Mouse (Mus musculus) WW6 (cell line): ENCODE measurements around the gene Atp5h.
"Not testable (repeated sequence)": the region's sequence is repeated elsewhere in the genome, so short reads cannot be mapped to it uniquely, and the experiment has no call there.

ENCODE experiments used
- DNase-seq: peaks from one replicate; pipeline ENCODE4 v3.0.0-alpha.2; 2013; ENCODE audit warnings: low read depth, low spot score

The Atp5h gene

GRCm38 (mm10) chr11:115419531-115420237 lies at the start of gene Atp5h, which contains the start of gene Kctd2:
Atp5h (minus strand) TSS chr11:115419962.
Kctd2 (plus strand) TSS chr11:115420128.
- DNase-seq: peak; percentile 96

DNA sequence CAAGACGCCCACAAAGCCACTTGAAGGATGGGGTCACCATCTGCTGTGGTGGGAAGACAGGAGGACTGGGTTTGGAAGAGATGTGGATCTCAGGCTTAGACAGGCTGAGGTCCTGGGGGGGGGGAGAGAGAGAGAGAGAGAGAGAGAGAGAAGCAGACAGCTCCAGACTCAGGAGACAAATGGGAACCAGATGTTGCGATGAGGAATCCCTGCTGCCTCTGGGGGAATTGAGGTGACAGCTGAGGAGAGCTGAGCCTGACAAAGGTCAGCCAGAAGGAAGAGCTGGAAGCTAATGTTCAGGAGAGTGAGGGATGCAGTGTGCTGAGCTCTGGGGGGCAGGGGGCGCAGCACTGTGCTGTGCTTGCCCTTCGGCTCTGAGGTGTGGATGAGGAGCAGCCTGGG lies 47.5 kb upstream of the Atp5h start:
- no peak for DNase-seq

DNA sequence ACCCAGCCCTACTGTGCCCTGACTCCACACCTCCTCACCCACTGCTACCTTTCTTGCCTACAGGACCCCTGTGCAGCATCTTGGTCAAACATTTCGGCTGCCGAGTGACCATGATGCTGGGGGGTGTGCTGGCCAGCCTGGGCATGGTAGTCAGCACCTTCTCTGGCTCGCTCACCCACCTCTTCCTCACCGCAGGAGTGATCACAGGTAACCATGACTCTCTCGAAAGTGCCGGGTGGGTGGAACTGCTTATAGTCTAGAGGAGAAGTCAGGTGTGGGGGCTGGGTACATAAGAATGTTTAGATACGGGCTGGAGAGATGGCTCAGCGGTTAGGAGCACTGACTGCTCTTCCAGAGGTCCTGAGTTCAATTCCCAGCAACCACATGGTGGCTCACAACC lies 45.1 kb upstream of the Atp5h start:
- DNase-seq: no peak

- DNase-seq: no peak
Measured at GRCm38 (mm10) chr11:115463397-115463796, 43.6 kb upstream of the Atp5h start.

GRCm38 (mm10) chr11:115462243-115462891 lies 42.6 kb upstream of the Atp5h start, which contains the start of gene Slc16a5:
Slc16a5 (plus strand) TSS chr11:115462474.
- DNase-seq: no peak

- no peak for DNase-seq
Measured at GRCm38 (mm10) chr11:115461846-115462242, 42.1 kb upstream of the Atp5h start.

GRCm38 (mm10) chr11:115460976-115461375 lies 41.2 kb upstream of the Atp5h start:
- DNase-seq: no peak

DNA sequence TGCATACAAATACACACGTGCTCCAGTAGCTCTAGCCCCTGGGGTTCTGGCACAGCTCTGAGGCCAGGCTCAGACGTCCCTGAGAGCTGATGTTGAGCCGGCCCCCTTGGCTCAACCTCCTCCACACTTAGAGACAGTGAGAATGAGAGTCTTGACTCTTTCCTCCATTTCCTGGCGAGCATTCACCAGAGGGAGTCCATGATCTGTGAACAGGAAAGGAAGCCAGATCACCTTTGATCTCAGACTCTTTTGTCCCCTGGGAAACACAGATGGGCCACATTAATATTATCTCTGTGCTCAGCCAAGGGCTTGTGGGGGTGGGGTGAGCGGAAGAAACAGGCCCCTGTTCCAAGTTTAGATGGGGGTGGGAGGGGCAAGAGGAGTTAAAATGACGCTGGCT lies 37.6 kb upstream of the Atp5h start:
- no peak for DNase-seq

- no peak for DNase-seq
Measured at GRCm38 (mm10) chr11:115456182-115456581, 36.4 kb upstream of the Atp5h start.

- DNase-seq: no peak
Measured at GRCm38 (mm10) chr11:115455619-115456018, 35.9 kb upstream of the Atp5h start.

DNA sequence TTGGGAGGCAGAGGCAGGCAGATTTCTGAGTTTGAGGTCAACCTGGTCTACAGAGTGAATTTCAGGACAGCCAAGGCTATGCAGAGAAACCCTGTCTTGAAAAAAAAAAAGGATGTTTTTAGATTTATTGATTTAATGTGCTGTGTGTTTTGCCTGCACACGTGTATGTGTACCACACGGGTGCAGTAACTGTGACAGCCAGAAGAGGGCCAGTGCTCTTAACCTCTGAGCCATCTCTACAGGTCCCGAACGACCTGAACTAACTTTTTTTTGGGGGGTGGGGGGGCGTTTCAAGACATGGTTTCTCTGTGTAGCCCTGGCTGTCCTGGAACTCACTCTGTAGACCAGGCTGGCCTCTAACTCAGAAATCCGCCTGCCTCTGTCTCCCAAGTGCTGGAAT lies 35.1 kb upstream of the Atp5h start:
- not testable (repeated sequence) for DNase-seq

DNA sequence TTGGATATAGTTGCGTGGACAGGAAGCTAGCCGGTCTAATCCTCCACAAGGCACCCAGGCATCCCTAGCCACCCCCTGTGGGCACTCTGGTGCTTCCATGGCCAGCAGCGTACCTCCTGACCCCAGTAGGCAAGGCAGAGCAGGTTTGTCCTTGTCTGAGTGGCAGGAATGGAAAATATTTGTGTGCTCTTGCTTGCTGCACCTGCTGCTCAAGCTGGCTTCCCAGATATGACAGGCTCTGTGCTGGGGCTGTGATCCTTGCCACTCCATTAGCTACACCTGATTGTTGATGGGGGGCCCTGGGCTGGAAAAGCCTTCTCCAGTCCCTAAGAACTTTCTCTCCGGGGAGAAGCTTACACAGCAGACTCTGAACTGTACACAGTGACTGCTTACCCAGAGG lies 33.5 kb upstream of the Atp5h start:
- DNase-seq: no peak

DNA sequence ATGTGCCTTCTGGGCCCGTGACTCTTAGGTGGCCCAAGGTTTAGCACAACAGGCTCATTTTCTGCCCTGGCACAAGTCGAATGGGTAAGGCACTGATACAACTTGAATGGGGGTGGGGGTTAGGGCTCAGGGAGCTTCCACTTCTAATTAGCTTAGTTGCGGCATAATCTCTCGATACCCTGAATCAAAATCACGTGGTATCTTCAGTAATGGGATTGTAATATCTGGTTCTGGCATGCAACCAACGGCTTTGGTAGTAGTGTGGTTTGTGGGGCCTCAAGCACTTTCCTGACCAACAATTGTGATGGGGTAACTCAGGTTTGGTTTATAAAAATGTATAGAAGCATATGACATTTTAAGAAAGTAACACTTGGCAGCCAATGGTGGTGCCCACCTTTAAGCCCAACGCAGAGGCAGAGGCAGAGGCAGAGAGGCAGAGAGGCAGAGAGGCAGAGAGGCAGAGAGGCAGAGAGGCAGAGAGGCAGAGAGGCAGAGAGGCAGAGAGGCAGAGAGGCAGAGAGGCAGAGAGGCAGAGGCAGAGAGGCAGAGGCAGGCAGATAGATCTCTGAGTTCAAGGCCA lies 32.6 kb upstream of the Atp5h start:
- no peak for DNase-seq

- DNase-seq: no peak
Measured at GRCm38 (mm10) chr11:115451781-115452241, 32.0 kb upstream of the Atp5h start.

DNA sequence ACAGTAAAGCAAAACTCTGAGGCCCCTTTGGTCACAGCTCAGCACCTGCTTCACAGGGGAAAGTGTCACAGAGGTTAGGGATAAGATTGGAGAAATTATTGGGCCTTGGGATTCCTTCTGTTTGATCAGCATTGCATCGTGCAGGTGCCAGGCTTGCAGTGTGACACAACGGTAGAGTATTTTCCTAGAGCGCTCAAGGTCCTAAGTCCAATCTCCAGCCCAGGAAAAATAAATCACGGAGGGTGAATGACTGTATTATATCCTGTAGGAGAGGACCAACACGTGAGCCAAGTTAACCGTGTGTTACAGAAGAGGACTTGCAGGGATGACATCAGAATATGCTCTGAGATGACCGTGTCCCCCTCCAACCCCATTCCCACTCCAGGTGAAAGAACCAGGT lies 30.4 kb upstream of the Atp5h start:
- no peak for DNase-seq

GRCm38 (mm10) chr11:115448998-115449397 lies 29.2 kb upstream of the Atp5h start:
- no peak for DNase-seq

DNA sequence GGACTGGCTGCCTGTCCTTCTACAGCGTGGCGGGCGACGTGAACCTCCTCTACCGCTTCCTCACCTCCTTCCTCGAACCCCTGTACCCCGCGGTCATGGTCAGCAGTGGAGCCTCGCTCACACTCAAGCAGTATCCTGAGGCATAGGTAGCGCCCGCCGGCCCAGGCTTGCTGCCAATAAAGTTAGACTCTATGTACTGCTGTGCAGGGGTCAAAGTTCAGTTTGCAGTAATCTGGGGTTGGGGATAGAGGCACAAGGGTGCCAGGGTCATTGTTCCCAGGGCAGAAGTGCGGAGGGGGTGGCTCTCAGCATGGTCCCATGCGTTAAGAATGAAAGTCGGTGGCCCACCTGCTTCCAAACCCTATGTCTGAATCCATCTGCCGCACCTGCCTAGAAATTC lies 28.3 kb upstream of the Atp5h start:
- DNase-seq: no peak

DNA sequence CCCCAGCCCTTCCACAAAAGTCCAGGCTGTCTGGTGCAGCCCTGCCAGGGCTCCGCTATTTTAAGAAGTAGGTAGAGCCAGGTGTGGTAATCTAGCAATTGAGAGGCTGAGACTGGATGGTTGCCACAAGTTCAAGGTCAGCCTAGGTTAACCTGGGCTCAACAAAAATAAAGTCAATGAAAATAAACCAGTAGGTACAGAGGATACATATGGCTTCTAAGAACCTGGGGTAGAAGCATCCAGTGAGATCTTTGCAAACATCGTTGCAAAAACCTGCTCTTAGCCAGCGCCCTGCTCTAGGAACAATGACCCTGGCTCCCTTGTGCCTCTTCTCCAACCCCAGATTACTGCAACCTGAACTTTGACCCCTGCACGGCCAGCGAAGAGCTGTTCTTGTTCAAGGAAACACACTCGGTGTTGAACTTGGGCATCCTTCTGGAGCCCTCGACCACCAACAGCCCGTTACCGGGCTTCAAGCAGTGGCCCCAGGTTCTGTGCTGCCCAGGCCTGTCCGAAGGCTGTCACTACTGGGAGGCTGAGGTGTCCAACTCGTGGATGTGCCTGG lies 27.6 kb upstream of the Atp5h start:
- no peak for DNase-seq

DNA sequence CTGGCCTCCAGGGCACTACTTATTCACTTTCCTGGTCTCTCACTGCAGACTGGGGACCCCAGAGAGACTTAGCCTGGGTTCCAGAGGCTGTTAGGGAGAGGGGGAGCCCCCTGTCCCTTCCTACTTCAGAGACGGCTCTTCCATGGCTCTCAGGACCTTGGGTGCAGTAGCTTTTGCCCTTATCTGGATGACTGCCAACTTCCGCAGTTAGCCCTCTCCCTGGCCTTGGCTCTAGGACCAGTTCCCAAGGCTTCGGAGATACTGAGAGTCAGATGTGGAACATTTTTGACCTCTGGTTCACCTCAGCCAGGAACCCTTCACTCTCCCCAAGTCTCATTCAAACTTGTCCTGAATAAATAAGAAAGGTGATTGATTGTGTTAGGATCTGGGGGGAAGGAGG lies 27.1 kb upstream of the Atp5h start:
- no peak for DNase-seq

DNA sequence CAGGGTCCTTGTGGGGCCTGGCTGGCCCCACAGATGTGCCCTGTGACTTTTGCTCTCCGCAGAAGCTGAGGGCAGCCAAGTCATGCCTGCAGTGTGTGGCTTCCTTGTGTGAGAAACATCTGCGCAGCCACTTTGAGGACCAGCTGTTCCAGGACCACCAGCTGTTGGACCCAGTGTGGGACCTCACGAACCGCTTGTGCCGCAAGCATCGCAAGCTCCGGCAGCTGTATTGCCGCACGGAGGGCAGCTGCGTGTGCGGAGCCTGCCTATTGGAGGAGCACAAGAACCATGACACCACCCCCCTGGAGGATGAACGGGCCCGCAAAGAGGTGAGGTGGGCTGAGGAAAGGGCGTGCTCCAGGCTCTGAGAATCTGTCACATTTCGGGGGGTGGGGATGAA lies 21.7 kb upstream of the Atp5h start:
- no peak for DNase-seq

DNA sequence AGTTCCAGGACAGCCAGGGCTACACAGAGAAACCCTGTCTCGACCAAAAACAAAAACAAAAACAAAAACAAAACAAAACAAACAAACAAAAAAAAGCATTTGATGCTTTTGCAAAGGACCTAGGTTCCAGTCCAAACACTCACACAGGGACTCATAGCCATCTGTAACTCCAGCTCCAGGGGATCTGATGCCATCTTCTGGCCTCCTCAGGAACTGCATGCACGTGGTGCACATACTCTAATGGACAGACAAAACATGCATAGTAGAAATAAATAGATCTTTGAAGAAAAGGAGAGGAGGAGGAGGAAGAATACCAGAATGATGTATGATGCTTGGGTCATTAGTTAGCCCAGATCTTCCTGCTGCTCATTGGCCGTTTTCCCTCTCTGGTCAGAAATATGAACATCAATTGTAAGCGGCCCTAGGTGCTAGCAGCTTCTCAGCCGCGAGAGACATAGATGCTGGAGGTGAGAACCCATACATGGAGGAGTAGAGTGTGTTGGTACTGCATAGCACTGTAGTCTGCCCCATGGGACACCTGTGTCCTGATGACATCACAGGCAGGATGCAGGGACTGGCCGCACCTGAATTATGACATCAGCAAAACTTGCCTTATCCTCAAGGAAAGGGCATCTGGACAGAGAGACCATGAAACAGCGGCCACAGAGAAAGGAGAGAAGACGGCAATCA lies 20.3 kb upstream of the Atp5h start, which contains the start of gene Trim80:
Trim80 (plus strand) TSS at position 640 of the 690 bp plus-strand sequence.
- DNase-seq: no peak

- DNase-seq: no peak
Measured at GRCm38 (mm10) chr11:115439326-115439725, 19.6 kb upstream of the Atp5h start.
